Mouse (Mus musculus) liver, embryonic 16.5 days (tissue): ENCODE results near the gene Olfr1122. TPM values are rescaled to one million over a fixed set of nuclear protein-coding genes. Genes with fewer than 3 reads are reported as not detected.

Experiments
- ATAC-seq: fragments of 200-750 bp; cut with Nextera tagmentation; 2 replicates; pipeline ENCODE4 v1.8.0; 2017; ENCODE audit warnings: low read depth, mild to moderate bottlenecking, moderate number of reproducible peaks, moderate library complexity
- H3K27ac ChIP-seq: fragments of 300-500 bp; sonication (generic); 2 replicates; pipeline ENCODE4 v1.5.1; 2014; ENCODE audit warnings: mild to moderate bottlenecking, low read length
- H3K27me3 ChIP-seq: fragments of 300-500 bp; sonication (generic); 2 replicates; pipeline ENCODE4 v1.6.1; 2014; ENCODE audit warnings: low read depth, low read length, mixed read lengths; ENCODE audit not compliant: control insufficient read depth, insufficient read depth
- H3K36me3 ChIP-seq: fragments of 300-500 bp; sonication (generic); 2 replicates; pipeline ENCODE4 v1.6.1; 2014; ENCODE audit warnings: mild to moderate bottlenecking; ENCODE audit not compliant: control insufficient read depth, insufficient read depth
- H3K4me1 ChIP-seq: fragments of 300-500 bp; sonication (generic); 2 replicates; pipeline ENCODE4 v1.6.1; 2014; ENCODE audit warnings: low read depth, low read length, mixed read lengths; ENCODE audit not compliant: control insufficient read depth
- H3K4me2 ChIP-seq: fragments of 300-500 bp; sonication (generic); 2 replicates; pipeline ENCODE4 v1.6.1; 2014; ENCODE audit warnings: low read depth, low read length, mixed read lengths
- H3K4me3 ChIP-seq: fragments of 300-500 bp; sonication (generic); 2 replicates; pipeline ENCODE4 v1.5.1; 2014; ENCODE audit warnings: low read depth, mild to moderate bottlenecking, low read length
- H3K9ac ChIP-seq: fragments of 300-500 bp; sonication (generic); 2 replicates; pipeline ENCODE4 v1.6.1; 2014; ENCODE audit warnings: low read depth, low read length
- H3K9me3 ChIP-seq: fragments of 300-500 bp; sonication (generic); replicated peaks from 2 replicates; pipeline ENCODE4 v1.6.1; 2016; ENCODE audit warnings: low read length; ENCODE audit not compliant: control insufficient read depth
- WGBS: fragments of 180-500 bp; shearing (Covaris S2); extraction: QIAGEN DNeasy Blood & Tissue Kit; methylation state at CpG from one replicate; pipeline ENCODE4 v1.1.7; 2014; ENCODE audit not compliant: insufficient replicate concordance; 5-methylcytosine and 5-hydroxymethylcytosine counted together
- polyA plus RNA-seq: library from polyadenylated mRNA; unstranded; fragments of >200 nt; fragmentation: Nextera tagmentation; extraction: Ambion mirVana; gene quantifications from 2 replicates; pipeline ENCODE4 v1.2.1, GENCODE M21; 2015

Olfr1122 gene
- polyA plus RNA-seq, 1 experiment from 2014 or later = not detected

- H3K4me2 ChIP-seq = no peak within 1 kb of the TSS
- no peak within 1 kb of the TSS for H3K27ac ChIP-seq
- 64% methylated on average over 1 of the region's 1 CpGs for WGBS
- H3K36me3 ChIP-seq = no peaks in the 10 kb centered on the region
- H3K27me3 ChIP-seq = no peaks in the 10 kb centered on the region
- H3K4me1 ChIP-seq = no peaks in the 10 kb centered on the region
- no peak within 1 kb of the TSS for H3K4me3 ChIP-seq
- H3K9ac ChIP-seq = no peak within 1 kb of the TSS
- H3K9me3 ChIP-seq = no peaks in the 10 kb centered on the region
- no peak for ATAC-seq
These were observed 44.3 kb downstream of the Olfr1122 start, which contains the start of gene Olfr1124 for GRCm38 (mm10) chr2:87429975-87430374. Olfr1124 (plus strand) TSS chr2:87430275.

- WGBS = 76% methylated on average over 16 of the region's 16 CpGs
- H3K4me2 ChIP-seq = no peak overlapping the region
These were observed 52.1 kb downstream of the Olfr1122 start for GRCm38 (mm10) chr2:87437731-87438130.

More at GRCm38 (mm10) chr2:87437731-87438130, 52.1 kb downstream of the Olfr1122 start:
- no peaks in the 10 kb centered on the region for H3K36me3 ChIP-seq
- no peaks in the 10 kb centered on the region for H3K4me1 ChIP-seq
- H3K4me3 ChIP-seq = no peak overlapping the region
- no peaks in the 10 kb centered on the region for H3K27me3 ChIP-seq
- H3K27ac ChIP-seq = no peak overlapping the region
- H3K9me3 ChIP-seq = no peaks in the 10 kb centered on the region
- no peak overlapping the region for H3K9ac ChIP-seq
- no peak for ATAC-seq

Other genes starting within 250 kb of the Olfr1122 start
- not detected in 2 replicates for gene Olfr1110, start 245.5 kb upstream of the Olfr1122 start, polyA plus RNA-seq
- gene Olfr1111, start 233.2 kb upstream of the Olfr1122 start, polyA plus RNA-seq = not detected in 2 replicates
- not detected in 2 replicates for gene Olfr1112, start 198.1 kb upstream of the Olfr1122 start, polyA plus RNA-seq
- gene Olfr1113, start 176.9 kb upstream of the Olfr1122 start, polyA plus RNA-seq = not detected in 2 replicates
- not detected in 2 replicates for gene Olfr1115, start 137.8 kb upstream of the Olfr1122 start, polyA plus RNA-seq
- not detected in 2 replicates for gene Olfr1116, start 118.3 kb upstream of the Olfr1122 start, polyA plus RNA-seq
- gene Olfr1118, start 78.3 kb upstream of the Olfr1122 start, polyA plus RNA-seq = not detected in 2 replicates
- gene Olfr1120, start 31.0 kb upstream of the Olfr1122 start, polyA plus RNA-seq = not detected in 2 replicates
- not detected in 2 replicates for gene Olfr1121, start 16.0 kb upstream of the Olfr1122 start, polyA plus RNA-seq
- not detected in 2 replicates for gene Olfr1123, start 30.8 kb downstream of the Olfr1122 start, polyA plus RNA-seq
- gene Olfr1124, start 44.4 kb downstream of the Olfr1122 start, polyA plus RNA-seq = not detected in 2 replicates
- gene Olfr1126, start 68.1 kb downstream of the Olfr1122 start, polyA plus RNA-seq = not detected in 2 replicates
- gene Pramel7, start 111.2 kb downstream of the Olfr1122 start, polyA plus RNA-seq = not detected in 2 replicates
- not detected in 2 replicates for gene Pramel6, start 120.7 kb downstream of the Olfr1122 start, polyA plus RNA-seq
- gene Olfr153, start 145.9 kb downstream of the Olfr1122 start, polyA plus RNA-seq = not detected in 2 replicates
- gene Olfr1128, start 159.7 kb downstream of the Olfr1122 start, polyA plus RNA-seq = not detected in 2 replicates
- gene Olfr1129, start 188.1 kb downstream of the Olfr1122 start, polyA plus RNA-seq = not detected in 2 replicates
- gene Olfr1130, start 220.4 kb downstream of the Olfr1122 start, polyA plus RNA-seq = not detected in 2 replicates
- not detected in 2 replicates for gene Olfr1131, start 241.3 kb downstream of the Olfr1122 start, polyA plus RNA-seq